8 mouse cellular contexts compared by ENCODE assay signal in the genomic region with DNA sequence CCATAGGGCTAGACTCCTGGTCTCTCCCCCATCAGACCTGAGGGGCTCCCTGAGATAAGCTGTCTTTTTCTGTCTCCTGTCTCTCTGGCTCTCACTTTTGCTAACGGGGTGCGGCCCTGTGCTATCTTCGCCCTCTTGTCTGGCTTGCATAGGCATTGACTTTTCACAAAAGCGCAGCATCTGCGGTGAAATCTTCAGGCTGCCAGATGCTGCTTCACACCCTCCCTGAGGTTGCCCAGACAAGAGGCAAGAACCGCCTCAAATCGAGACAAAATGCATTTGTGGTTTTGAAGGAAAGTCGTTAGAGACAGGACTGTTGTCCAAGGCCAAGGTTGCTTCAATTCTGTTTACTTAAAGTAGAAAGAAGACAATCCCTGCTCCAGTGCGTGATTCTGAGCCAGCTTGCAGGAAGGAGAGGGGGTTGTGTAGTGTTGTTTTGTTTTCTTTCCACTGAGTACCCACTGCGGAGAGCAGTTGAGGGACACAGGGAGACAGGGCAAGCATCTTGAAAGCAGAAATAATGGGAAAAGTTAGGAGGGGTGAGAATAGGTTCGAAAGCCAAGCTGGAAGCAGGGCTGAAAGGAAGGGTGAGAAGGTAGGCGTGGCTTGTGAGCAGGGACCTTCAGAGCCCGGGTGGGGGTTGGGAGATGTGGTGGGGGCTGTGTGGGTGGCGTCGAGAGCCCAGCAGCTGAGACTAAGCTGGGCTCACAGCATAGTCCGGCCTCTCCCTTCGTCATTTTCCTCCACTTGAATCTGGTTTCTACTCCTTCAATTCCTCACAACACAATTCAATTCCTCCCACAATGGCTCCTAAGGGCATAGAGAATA. TPM values are rescaled to one million over a fixed set of nuclear protein-coding genes. Genes with fewer than 3 reads are reported as not detected.
A peak's percentile ranks its signal among the peaks of the same experiment; 100 is the strongest.
DNase-seq lines count a peak whose midpoint lies in the region; ATAC-seq and TF ChIP-seq lines count a peak whose summit lies in the region.

No protein-coding gene starts in this region.

- ATAC-seq in forebrain, embryonic 11.5 days (replicated peaks; ENCODE audit: low FRiP score) = peak; percentile 65
- peak; percentile 54; the same call in 1 of the 2 replicates for ATAC-seq in limb, embryonic 13.5 days (ENCODE audit: low FRiP score, low read depth)
- ATAC-seq in midbrain, embryonic 16.5 days = 0 out of 2 replicates have a peak, but pooled peaks have one; percentile 54

- DNase-seq in gastrocnemius, postnatal 10 days = peak; percentile 30
- DNase-seq in gastrocnemius, adult 2 months = no peak
- peak; percentile 37 for DNase-seq in MEL (ENCODE audit: low read depth, low spot score)
- DNase-seq in forebrain, embryonic 11.5 days (ENCODE audit: low spot score) = peak; percentile 58
- no peak for DNase-seq in B cell, adult 2 months
- DNase-seq in layer of hippocampus, adult 8-10 months (ENCODE audit: low spot score in 2 of 2) = no peak

- WGBS in forebrain, embryonic 11.5 days = 16% methylated on average over 17 of the region's 17 CpGs
- 21% methylated on average over 17 of the region's 17 CpGs for WGBS in limb, embryonic 13.5 days
- WGBS in midbrain, embryonic 16.5 days = 12% methylated on average over 17 of the region's 17 CpGs

- H3K4me1 ChIP-seq in MEL (ENCODE audit: control insufficient read depth in 1 of 2, insufficient read depth in 2 of 2, low read length in 2 of 2) = peaks cover 0 to 12% of the 10 kb centered on the region in 2 experiments; a peak in 2 of 4 replicates
- H3K4me1 ChIP-seq in forebrain, embryonic 11.5 days (replicated peaks; ENCODE audit: control insufficient read depth, insufficient read depth, low read length) = peaks cover 8% of the 10 kb centered on the region
- peaks cover 16% of the 10 kb centered on the region for H3K4me1 ChIP-seq in limb, embryonic 13.5 days
- peaks cover 9% of the 10 kb centered on the region for H3K4me1 ChIP-seq in midbrain, embryonic 16.5 days (ENCODE audit: control insufficient read depth, insufficient read depth, low read length)

- no peaks in the 10 kb centered on the region for H3K79me2 ChIP-seq in MEL (ENCODE audit: control insufficient read depth, insufficient read depth, low read length, poor library complexity)

- no peak for TF ChIP-seq RAD21 in MEL (IDR thresholded peaks at IDR 0.05; ENCODE audit: low read depth, low read length)

- no peaks in the 10 kb centered on the region for H3K9me3 ChIP-seq in MEL (replicated peaks; ENCODE audit: insufficient read depth, low read length)
- H3K9me3 ChIP-seq in forebrain, embryonic 11.5 days (ENCODE audit: control insufficient read depth, low read length) = no peaks in the 10 kb centered on the region
- H3K9me3 ChIP-seq in limb, embryonic 13.5 days = no peaks in the 10 kb centered on the region
- H3K9me3 ChIP-seq in midbrain, embryonic 16.5 days (replicated peaks; ENCODE audit: control insufficient read depth, low read length, poor library complexity, severe bottlenecking) = no peaks in the 10 kb centered on the region

- intact Hi-C loops in gastrocnemius, adult 2 months (cut with DNase I) = no loop called here

- TF ChIP-seq CTCF in gastrocnemius, adult 2 months (IDR thresholded peaks at IDR 0.05) = no peak
- TF ChIP-seq CTCF in MEL (IDR thresholded peaks at IDR 0.05 in 2 of 3, conservative IDR thresholded peaks at IDR 0.05 in 1 of 3; ENCODE audit: control insufficient read depth in 1 of 3, insufficient read depth in 1 of 3, low read depth in 2 of 3, low read length in 3 of 3, poor library complexity in 1 of 3, severe bottlenecking in 1 of 3) = no peak

- TF ChIP-seq POLR2A in MEL (IDR thresholded peaks at IDR 0.05; ENCODE audit: control insufficient read depth in 1 of 2, insufficient read depth in 1 of 2, low read depth in 1 of 2, low read length in 2 of 2, poor library complexity in 1 of 2) = no peak

- TF ChIP-seq EP300 in MEL (IDR thresholded peaks at IDR 0.05; ENCODE audit: low read depth in 1 of 2, low read length in 2 of 2) = no peak

- H3K4me3 ChIP-seq in gastrocnemius, adult 2 months = no peak overlapping the region; the same call in 1 of the 2 replicates
- peak overlapping the region in 1 of 2 experiments; percentile 28; a peak in 2 of 4 replicates for H3K4me3 ChIP-seq in MEL (ENCODE audit: control insufficient read depth in 1 of 2, insufficient read depth in 1 of 2, low read depth in 2 of 2, low read length in 2 of 2)
- H3K4me3 ChIP-seq in forebrain, embryonic 11.5 days (ENCODE audit: low read depth, low read length) = no peak overlapping the region
- H3K4me3 ChIP-seq in limb, embryonic 13.5 days = no peak overlapping the region
- H3K4me3 ChIP-seq in midbrain, embryonic 16.5 days (ENCODE audit: low read depth, low read length) = no peak overlapping the region

- H3K27ac ChIP-seq in gastrocnemius, adult 2 months = no peak overlapping the region
- no peak overlapping the region for H3K27ac ChIP-seq in MEL (ENCODE audit: control insufficient read depth, low read depth, low read length)
- H3K27ac ChIP-seq in forebrain, embryonic 11.5 days (ENCODE audit: low read depth, low read length) = no peak overlapping the region
- H3K27ac ChIP-seq in limb, embryonic 13.5 days = no peak overlapping the region
- H3K27ac ChIP-seq in midbrain, embryonic 16.5 days (ENCODE audit: low read length) = no peak overlapping the region

- H3K9ac ChIP-seq in MEL (ENCODE audit: control insufficient read depth, low read depth, low read length, poor library complexity, severe bottlenecking) = no peak overlapping the region
- H3K9ac ChIP-seq in forebrain, embryonic 11.5 days (ENCODE audit: low read length) = peak overlapping the region; percentile 39; the same call in 1 of the 2 replicates
- H3K9ac ChIP-seq in limb, embryonic 13.5 days = no peak overlapping the region
- H3K9ac ChIP-seq in midbrain, embryonic 16.5 days (ENCODE audit: low read depth, low read length) = no peak overlapping the region

- H3K36me3 ChIP-seq in MEL (ENCODE audit: control insufficient read depth in 1 of 2, insufficient read depth in 2 of 2, low read length in 2 of 2) = peaks cover 0 to 2% of the 10 kb centered on the region in 2 experiments; a peak in 1 of 4 replicates
- H3K36me3 ChIP-seq in forebrain, embryonic 11.5 days (ENCODE audit: control insufficient read depth, insufficient read depth, low read length) = no peaks in the 10 kb centered on the region
- H3K36me3 ChIP-seq in limb, embryonic 13.5 days = no peaks in the 10 kb centered on the region
- H3K36me3 ChIP-seq in midbrain, embryonic 16.5 days (ENCODE audit: control insufficient read depth, insufficient read depth, low read length) = no peaks in the 10 kb centered on the region

- no peaks in the 10 kb centered on the region; a peak in 1 of 4 replicates for H3K27me3 ChIP-seq in MEL (ENCODE audit: control insufficient read depth in 1 of 2, insufficient read depth in 2 of 2, low read length in 2 of 2)
- no peaks in the 10 kb centered on the region for H3K27me3 ChIP-seq in forebrain, embryonic 11.5 days (ENCODE audit: control insufficient read depth, insufficient read depth, low read length)
- H3K27me3 ChIP-seq in limb, embryonic 13.5 days = no peaks in the 10 kb centered on the region
- H3K27me3 ChIP-seq in midbrain, embryonic 16.5 days (ENCODE audit: control insufficient read depth, insufficient read depth, low read depth, low read length) = no peaks in the 10 kb centered on the region

- peak overlapping the region; percentile 29; the same call in 1 of the 2 replicates for H3K4me2 ChIP-seq in forebrain, embryonic 11.5 days (ENCODE audit: low read depth, low read length, severe bottlenecking)
- H3K4me2 ChIP-seq in limb, embryonic 13.5 days (replicated peaks) = peak overlapping the region; percentile 38
- H3K4me2 ChIP-seq in midbrain, embryonic 16.5 days (ENCODE audit: low read length) = peak overlapping the region; percentile 28

TF ChIP-seq in MEL, 35 proteins besides CTCF, POLR2A, EP300 and RAD21:
- TF ChIP-seq ZC3H11A (IDR thresholded peaks at IDR 0.05; ENCODE audit: low read depth, low read length) = no peak
- TF ChIP-seq ZMIZ1 (IDR thresholded peaks at IDR 0.05; ENCODE audit: low read depth, low read length) = no peak
- TF ChIP-seq USF1 (IDR thresholded peaks at IDR 0.05; ENCODE audit: low read depth, low read length) = no peak
- TF ChIP-seq CHD1 (IDR thresholded peaks at IDR 0.05; ENCODE audit: low read depth, low read length) = no peak
- no peak for TF ChIP-seq MXI1 (IDR thresholded peaks at IDR 0.05; ENCODE audit: low read depth, low read length)
- no peak for TF ChIP-seq JUND (IDR thresholded peaks at IDR 0.05; ENCODE audit: low read depth, low read length)
- TF ChIP-seq HCFC1 (IDR thresholded peaks at IDR 0.05; ENCODE audit: low read depth, low read length) = no peak
- TF ChIP-seq BHLHE40 (IDR thresholded peaks at IDR 0.05; ENCODE audit: borderline replicate concordance, low read depth, low read length) = no peak
- no peak for TF ChIP-seq MAFK (IDR thresholded peaks at IDR 0.05; ENCODE audit: borderline replicate concordance, low read depth, low read length)

RNA-seq across cellular contexts. Expression of gene Strbp, which starts 31.5 kb away (rescaled TPM):
- 10 to 100 TPM; 28.3 to 29.7 TPM for total RNA-seq in gastrocnemius, postnatal 10 days (2021)
- total RNA-seq in gastrocnemius, adult 2 months (2021) = 10 to 100 TPM; 20.1 to 22.4 TPM
- 30.6 and 38.8 TPM in 2 replicates for total RNA-seq in MEL (2012; rRNA removed)
- polyA plus RNA-seq in MEL (2012; ENCODE audit: insufficient read depth in 1 of 2, insufficient read length in 2 of 2, low read depth in 1 of 2, low replicate concordance in 2 of 2, missing spikeins in 1 of 2) = 100 to 1,000 TPM in 1 of 2 experiments, 10 to 100 TPM in 1; 59.8 to 123 TPM
- polyA plus RNA-seq in forebrain, embryonic 11.5 days (2014; fragmentation: Nextera tagmentation; extraction: Ambion mirVana) = 102 and 103 TPM in 2 replicates
- 34.6 and 36.4 TPM in 2 replicates for polyA plus RNA-seq in limb, embryonic 13.5 days (2015; fragmentation: Nextera tagmentation; extraction: Ambion mirVana)
- polyA plus RNA-seq in midbrain, embryonic 16.5 days (2015; fragmentation: Nextera tagmentation; extraction: Ambion mirVana) = 108 and 119 TPM in 2 replicates
- total RNA-seq in layer of hippocampus, adult 8-10 months (2022) = 100 to 1,000 TPM; 154 to 203 (median 181) TPM

RNA-seq across cellular contexts. Expression of gene Crb2, which starts 40.9 kb away (rescaled TPM):
- under 1 TPM; 0.35 to 0.36 TPM for total RNA-seq in gastrocnemius, postnatal 10 days (2021)
- total RNA-seq in gastrocnemius, adult 2 months (2021) = not detected
- total RNA-seq in MEL (2012; rRNA removed) = not detected in 2 replicates
- not detected for polyA plus RNA-seq in MEL (2012; ENCODE audit: insufficient read depth in 1 of 2, insufficient read length in 2 of 2, low read depth in 1 of 2, low replicate concordance in 2 of 2, missing spikeins in 1 of 2)
- polyA plus RNA-seq in forebrain, embryonic 11.5 days (2014; fragmentation: Nextera tagmentation; extraction: Ambion mirVana) = 29.6 and 32.7 TPM in 2 replicates
- polyA plus RNA-seq in limb, embryonic 13.5 days (2015; fragmentation: Nextera tagmentation; extraction: Ambion mirVana) = 0.51 and 0.56 TPM in 2 replicates
- polyA plus RNA-seq in midbrain, embryonic 16.5 days (2015; fragmentation: Nextera tagmentation; extraction: Ambion mirVana) = 4.2 and 5.3 TPM in 2 replicates
- total RNA-seq in layer of hippocampus, adult 8-10 months (2022) = 1 to 10 TPM; 2.8 to 6.0 (median 4.7) TPM

Comparison
In these comparisons a context has a peak if more than half of its experiments do, and no peak if none do; other contexts are left out.
1. DNase-seq: peak in gastrocnemius, postnatal 10 days (single experiment), MEL (single experiment) and forebrain, embryonic 11.5 days (single experiment); none in gastrocnemius, adult 2 months (single experiment), B cell, adult 2 months (0 of 2) and layer of hippocampus, adult 8-10 months (0 of 2).
2. Peak in every context shown above with its lines, with median percentiles within 50 percentile points of each other: ATAC-seq and H3K4me2 ChIP-seq.